Mouse (Mus musculus) embryonic facial prominence, embryonic 14.5 days (tissue): ENCODE results near the gene Lmo7. TPM values are rescaled to one million over a fixed set of nuclear protein-coding genes. Genes with fewer than 3 reads are reported as not detected.
A peak's percentile ranks its signal among the peaks of the same experiment; 100 is the strongest.

Source experiments
- ATAC-seq: fragments of 200-750 bp; cut with Nextera tagmentation; 2 replicates; pipeline ENCODE4 v1.8.0; 2017; ENCODE audit warnings: low read depth, moderate number of reproducible peaks, moderate TSS enrichment
- DNase-seq: peaks from one replicate; pipeline ENCODE4 v3.0.0-alpha.2; 2015; ENCODE audit warnings: low spot score
- H3K27ac ChIP-seq: fragments of 300-500 bp; sonication (generic); replicated peaks from 2 replicates; pipeline ENCODE4 v1.5.1; 2014; ENCODE audit warnings: low read depth, mild to moderate bottlenecking, low read length, moderate library complexity
- H3K27me3 ChIP-seq: fragments of 300-500 bp; sonication (generic); replicated peaks from 2 replicates; pipeline ENCODE4 v1.6.1; 2014; ENCODE audit warnings: low read length; ENCODE audit not compliant: control insufficient read depth, insufficient read depth
- H3K36me3 ChIP-seq: fragments of 300-500 bp; sonication (generic); 2 replicates; pipeline ENCODE4 v1.6.1; 2014; ENCODE audit warnings: low read length, mixed read lengths; ENCODE audit not compliant: control insufficient read depth, insufficient read depth
- H3K4me1 ChIP-seq: fragments of 300-500 bp; sonication (generic); 2 replicates; pipeline ENCODE4 v1.6.1; 2014; ENCODE audit warnings: antibody characterized with exemption, low read length; ENCODE audit not compliant: control insufficient read depth, insufficient read depth
- H3K4me2 ChIP-seq: fragments of 300-500 bp; sonication (generic); 2 replicates; pipeline ENCODE4 v1.6.1; 2014; ENCODE audit warnings: low read depth, mild to moderate bottlenecking, low read length, moderate library complexity, mixed read lengths
- H3K4me3 ChIP-seq: fragments of 300-500 bp; sonication (generic); 2 replicates; pipeline ENCODE4 v1.5.1; 2014; ENCODE audit warnings: low read depth, mild to moderate bottlenecking, low read length
- H3K9ac ChIP-seq: fragments of 300-500 bp; sonication (generic); 2 replicates; pipeline ENCODE4 v1.6.1; 2014; ENCODE audit warnings: low read depth, mild to moderate bottlenecking, low read length, moderate library complexity, mixed read lengths
- H3K9me3 ChIP-seq: fragments of 300-500 bp; sonication (generic); 2 replicates; pipeline ENCODE4 v1.6.1; 2016; ENCODE audit warnings: low read length; ENCODE audit not compliant: control insufficient read depth
- WGBS: fragments of 180-500 bp; shearing (Covaris S2); extraction: QIAGEN DNeasy Blood & Tissue Kit; methylation state at CpG from one replicate; pipeline ENCODE4 v1.1.7; 2014; 5-methylcytosine and 5-hydroxymethylcytosine counted together
- polyA plus RNA-seq: library from polyadenylated mRNA; unstranded; fragments of >200 nt; fragmentation: Nextera tagmentation; extraction: Ambion mirVana; gene quantifications from 2 replicates; pipeline ENCODE4 v1.2.1, GENCODE M21; 2014

Gene Lmo7
- polyA plus RNA-seq, 1 experiment from 2014 or later = 35.8 TPM

DNA sequence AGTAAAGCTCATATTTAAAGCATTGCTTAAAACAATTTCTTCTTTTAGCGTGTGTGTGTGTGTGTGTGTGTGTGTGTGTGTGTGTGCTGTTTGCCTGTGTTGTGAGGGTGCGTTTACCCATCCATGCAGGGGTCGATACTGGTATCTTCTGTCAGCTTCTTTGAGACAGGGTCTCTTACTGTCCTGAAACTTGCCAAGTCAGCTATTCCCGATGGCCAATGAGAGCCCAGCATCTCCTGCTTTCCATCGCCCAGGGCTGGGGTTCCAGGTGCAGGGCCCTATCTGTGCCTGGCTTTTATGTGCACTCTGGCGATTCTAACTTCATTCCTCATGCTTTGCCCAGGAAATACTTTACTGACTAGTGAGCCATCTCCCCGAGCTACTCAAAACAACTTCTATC, 114.7 kb downstream of the Lmo7 start:
- 60% methylated on average over 7 of the region's 7 CpGs for WGBS
- Histone ChIP-seq H3K4me3 (no peak overlapping the region), H3K36me3 (no peaks in the 10 kb centered on the region), H3K9me3 (no peaks in the 10 kb centered on the region), H3K4me1 (peaks cover 17% of the 10 kb centered on the region), H3K27me3 (no peaks in the 10 kb centered on the region), H3K9ac (no peak overlapping the region), H3K27ac (no peak overlapping the region), H3K4me2 (no peak overlapping the region)
- DNase-seq (no peak), ATAC-seq (no peak)

- Histone ChIP-seq H3K4me1 (peaks cover 11% of the 10 kb centered on the region), H3K9ac (no peak overlapping the region), H3K27me3 (no peaks in the 10 kb centered on the region), H3K27ac (no peak overlapping the region), H3K36me3 (no peaks in the 10 kb centered on the region), H3K4me2 (no peak overlapping the region), H3K4me3 (no peak overlapping the region), H3K9me3 (0 out of 2 replicates have a peak, but pooled peaks cover 1% of the 10 kb centered on the region)
- 60% methylated on average over 8 of the region's 8 CpGs for WGBS
- ATAC-seq (no peak), DNase-seq (no peak)
Measured at GRCm38 (mm10) chr14:101846097-101846882, 116.5 kb downstream of the Lmo7 start.

- WGBS = 84% methylated on average over 7 of the region's 7 CpGs
- no peak overlapping the region for H3K9ac ChIP-seq
- H3K4me3 ChIP-seq = no peak overlapping the region
- H3K27me3 ChIP-seq = no peaks in the 10 kb centered on the region
- no peak overlapping the region for H3K4me2 ChIP-seq
- H3K27ac ChIP-seq = no peak overlapping the region
- H3K9me3 ChIP-seq = 0 out of 2 replicates have a peak, but pooled peaks cover 3% of the 10 kb centered on the region
- no peaks in the 10 kb centered on the region for H3K36me3 ChIP-seq
- peaks cover 11% of the 10 kb centered on the region for H3K4me1 ChIP-seq
- ATAC-seq (no peak), DNase-seq (no peak)
Measured at GRCm38 (mm10) chr14:101847520-101847919, 117.8 kb downstream of the Lmo7 start.

DNA sequence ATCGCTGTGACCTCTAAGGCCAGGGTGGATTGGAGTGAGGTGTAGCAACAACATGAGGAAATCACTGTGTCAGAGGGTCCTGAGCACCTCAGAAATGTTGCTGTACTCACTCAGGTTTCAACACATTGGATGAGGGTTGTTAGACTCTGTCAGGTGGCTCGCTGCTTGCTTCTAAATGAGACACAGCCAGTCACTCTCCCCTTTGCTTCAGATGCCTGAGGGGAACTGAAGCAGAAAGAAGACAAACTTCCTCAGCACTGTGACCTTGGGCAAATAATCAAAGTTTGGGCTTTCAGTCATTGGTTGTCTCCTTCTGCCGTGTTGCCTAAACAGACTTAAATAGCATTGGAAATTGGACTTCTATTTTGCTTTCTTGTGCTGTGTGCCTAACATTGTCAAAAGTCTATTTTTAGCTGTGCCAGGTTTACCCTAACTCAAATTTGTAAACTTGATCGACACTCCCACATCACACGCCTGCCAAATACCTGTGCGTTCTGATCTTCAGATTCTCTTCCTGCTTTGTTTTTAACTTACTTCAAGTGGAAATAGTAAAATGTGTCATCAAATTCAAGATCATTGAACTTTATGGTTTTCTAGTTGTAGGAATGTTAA, 122.9 kb downstream of the Lmo7 start:
- no peak for DNase-seq
- 64% methylated on average over 6 of the region's 6 CpGs for WGBS
- H3K9me3 ChIP-seq = 0 out of 2 replicates have a peak, but pooled peaks cover 3% of the 10 kb centered on the region

DNA sequence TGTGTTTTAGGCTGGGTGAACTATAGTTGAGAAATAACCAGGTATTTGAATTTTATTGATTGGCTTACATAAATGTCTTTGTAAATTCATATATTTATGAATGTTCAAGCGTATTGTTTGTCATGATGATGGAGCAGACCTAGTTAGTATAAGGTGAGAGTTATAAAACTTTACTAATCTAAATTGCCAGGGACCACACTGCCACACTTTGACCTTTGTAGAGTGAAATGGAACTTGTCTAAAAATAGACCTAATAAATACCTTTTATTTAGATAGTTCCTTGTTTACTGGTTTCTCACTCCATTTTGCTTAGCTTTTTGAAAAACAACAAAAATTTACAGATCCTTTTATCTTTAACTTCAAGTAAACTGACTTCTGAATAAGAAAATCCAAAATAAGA, 123.5 kb downstream of the Lmo7 start:
- Histone ChIP-seq H3K4me2 (no peak overlapping the region), H3K4me1 (peaks cover 3% of the 10 kb centered on the region; the same call in 1 of the 2 replicates), H3K4me3 (no peak overlapping the region), H3K36me3 (no peaks in the 10 kb centered on the region), H3K9ac (no peak overlapping the region), H3K27ac (no peak overlapping the region), H3K27me3 (no peaks in the 10 kb centered on the region), H3K9me3 (0 out of 2 replicates have a peak, but pooled peaks cover 3% of the 10 kb centered on the region)
- DNase-seq (no peak), ATAC-seq (no peak)
- 92% methylated on average over 1 of the region's 1 CpGs for WGBS

More for the DNA sequence above, 122.9 kb downstream of the Lmo7 start:
- Histone ChIP-seq H3K27me3 (no peaks in the 10 kb centered on the region), H3K4me3 (no peak overlapping the region), H3K4me2 (no peak overlapping the region), H3K9ac (no peak overlapping the region), H3K4me1 (peaks cover 3% of the 10 kb centered on the region; the same call in 1 of the 2 replicates), H3K27ac (no peak overlapping the region), H3K36me3 (no peaks in the 10 kb centered on the region)
- ATAC-seq = peak; percentile 22; the same call in 1 of the 2 replicates

DNA sequence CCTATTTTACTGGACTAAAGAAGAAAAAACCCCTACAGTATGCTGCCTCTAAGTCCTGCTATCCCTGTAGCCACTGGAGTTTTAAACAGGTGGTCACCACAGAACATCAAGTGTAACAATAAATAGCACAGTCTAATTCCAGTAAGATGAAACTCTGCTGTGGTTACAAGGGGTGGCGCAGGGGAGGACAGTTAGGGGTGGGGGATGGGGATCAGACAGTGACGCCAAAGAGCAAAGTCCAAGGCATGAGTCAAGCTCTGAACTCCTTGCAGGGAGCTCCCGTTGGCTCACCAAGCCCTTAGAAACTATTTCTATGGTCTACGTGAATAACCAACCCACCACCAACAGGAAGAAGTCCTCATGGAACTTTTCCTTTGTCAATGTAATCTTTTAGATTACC, 124.0 kb downstream of the Lmo7 start:
- no peaks in the 10 kb centered on the region for H3K27me3 ChIP-seq
- DNase-seq = no peak
- H3K4me3 ChIP-seq = no peak overlapping the region
- ATAC-seq = peak; percentile 37; the same call in 1 of the 2 replicates
- peaks cover 3% of the 10 kb centered on the region; the same call in 1 of the 2 replicates for H3K4me1 ChIP-seq
- H3K36me3 ChIP-seq = no peaks in the 10 kb centered on the region
- no peak overlapping the region for H3K4me2 ChIP-seq
- WGBS = 58% methylated on average over 4 of the region's 4 CpGs
- 0 out of 2 replicates have a peak, but pooled peaks cover 3% of the 10 kb centered on the region for H3K9me3 ChIP-seq
- no peak overlapping the region for H3K9ac ChIP-seq
- no peak overlapping the region for H3K27ac ChIP-seq

- no peak for ATAC-seq
- Histone ChIP-seq H3K4me1 (peaks cover 3% of the 10 kb centered on the region; the same call in 1 of the 2 replicates), H3K4me3 (no peak overlapping the region), H3K4me2 (no peak overlapping the region), H3K9me3 (0 out of 2 replicates have a peak, but pooled peaks cover 3% of the 10 kb centered on the region), H3K27me3 (no peaks in the 10 kb centered on the region), H3K36me3 (no peaks in the 10 kb centered on the region), H3K27ac (no peak overlapping the region), H3K9ac (no peak overlapping the region)
- WGBS = 76% methylated on average over 3 of the region's 3 CpGs
- DNase-seq = no peak
Measured at GRCm38 (mm10) chr14:101854226-101854625, 124.5 kb downstream of the Lmo7 start.

GRCm38 (mm10) chr14:101859305-101859886, 129.6 kb downstream of the Lmo7 start:
- WGBS = 53% methylated on average over 8 of the region's 8 CpGs
- H3K27ac ChIP-seq = no peak overlapping the region

More at GRCm38 (mm10) chr14:101859305-101859886, 129.6 kb downstream of the Lmo7 start:
- no peak overlapping the region for H3K4me3 ChIP-seq
- no peaks in the 10 kb centered on the region for H3K27me3 ChIP-seq
- DNase-seq (no peak), ATAC-seq (no peak)
- H3K9me3 ChIP-seq = no peaks in the 10 kb centered on the region
- no peaks in the 10 kb centered on the region for H3K36me3 ChIP-seq
- H3K4me1 ChIP-seq = peaks cover 3% of the 10 kb centered on the region; the same call in 1 of the 2 replicates
- no peak overlapping the region for H3K9ac ChIP-seq
- no peak overlapping the region for H3K4me2 ChIP-seq
